Mouse (Mus musculus) neural tube, embryonic 15.5 days (tissue): ENCODE results near the gene Iqcn. TPM values are rescaled to one million over a fixed set of nuclear protein-coding genes. Genes with fewer than 3 reads are reported as not detected.
A peak's percentile ranks its signal among the peaks of the same experiment; 100 is the strongest.

ENCODE experiments used
- ATAC-seq: fragments of 200-750 bp; cut with Nextera tagmentation; 2 replicates; pipeline ENCODE4 v1.8.0; 2017; ENCODE audit warnings: mild to moderate bottlenecking, moderate TSS enrichment, moderate library complexity; ENCODE audit not compliant: low FRiP score
- H3K27ac ChIP-seq: fragments of 300-500 bp; sonication (generic); replicated peaks from 2 replicates; pipeline ENCODE4 v1.5.1; 2015; ENCODE audit warnings: mild to moderate bottlenecking, inconsistent platforms
- H3K27me3 ChIP-seq: fragments of 300-500 bp; sonication (generic); replicated peaks from 2 replicates; pipeline ENCODE4 v1.6.1; 2015; ENCODE audit warnings: inconsistent platforms
- H3K36me3 ChIP-seq: fragments of 300-500 bp; sonication (generic); 2 replicates; pipeline ENCODE4 v1.6.1; 2015; ENCODE audit warnings: inconsistent platforms
- H3K4me1 ChIP-seq: fragments of 300-500 bp; sonication (generic); 2 replicates; pipeline ENCODE4 v1.6.1; 2015; ENCODE audit warnings: inconsistent platforms
- H3K4me2 ChIP-seq: fragments of 300-500 bp; sonication (generic); 2 replicates; pipeline ENCODE4 v1.6.1; 2015; ENCODE audit warnings: inconsistent platforms, mild to moderate bottlenecking, moderate library complexity
- H3K4me3 ChIP-seq: fragments of 300-500 bp; sonication (generic); replicated peaks from 2 replicates; pipeline ENCODE4 v1.5.1; 2015; ENCODE audit warnings: mild to moderate bottlenecking, inconsistent platforms
- H3K9ac ChIP-seq: fragments of 300-500 bp; sonication (generic); replicated peaks from 2 replicates; pipeline ENCODE4 v1.6.1; 2015; ENCODE audit warnings: mild to moderate bottlenecking, inconsistent platforms
- H3K9me3 ChIP-seq: fragments of 300-500 bp; sonication (generic); replicated peaks from 2 replicates; pipeline ENCODE4 v1.6.1; 2016; ENCODE audit warnings: inconsistent platforms
- WGBS: fragments of 180-500 bp; shearing (Covaris S2); methylation state at CpG from one replicate; pipeline ENCODE4 v1.1.7; 2015; ENCODE audit warnings: mixed read lengths; 5-methylcytosine and 5-hydroxymethylcytosine counted together
- polyA plus RNA-seq: library from polyadenylated mRNA; unstranded; fragments of >200 nt; fragmentation: Nextera tagmentation; extraction: Ambion mirVana; gene quantifications from 2 replicates; pipeline ENCODE4 v1.2.1, GENCODE M21; 2015

The Iqcn gene
- polyA plus RNA-seq, 1 experiment from 2014 or later = 0.04 TPM

- H3K4me2 ChIP-seq = peak overlapping the region; percentile 60
- no peaks in the 10 kb centered on the region for H3K9me3 ChIP-seq
- peak overlapping the region; percentile 66 for H3K27ac ChIP-seq
- WGBS = 5% methylated on average over 31 of the region's 31 CpGs
- H3K36me3 ChIP-seq = no peaks in the 10 kb centered on the region
- H3K9ac ChIP-seq = peak overlapping the region; percentile 34
- peak overlapping the region; percentile 21 for H3K4me3 ChIP-seq
- H3K27me3 ChIP-seq = no peaks in the 10 kb centered on the region
- peaks cover 50% of the 10 kb centered on the region for H3K4me1 ChIP-seq
- ATAC-seq = no peak
These were observed 7.0 kb upstream of the Iqcn start for GRCm38 (mm10) chr8:70696019-70696885.

GRCm38 (mm10) chr8:70696946-70697345 is 6.3 kb upstream of the Iqcn start:
- no peaks in the 10 kb centered on the region for H3K36me3 ChIP-seq
- peak overlapping the region; percentile 66 for H3K27ac ChIP-seq
- H3K4me1 ChIP-seq = peaks cover 50% of the 10 kb centered on the region
- WGBS = 30% methylated on average over 4 of the region's 4 CpGs
- H3K9ac ChIP-seq = peak overlapping the region; percentile 34
- H3K27me3 ChIP-seq = no peaks in the 10 kb centered on the region
- no peak for ATAC-seq
- H3K9me3 ChIP-seq = no peaks in the 10 kb centered on the region
- H3K4me3 ChIP-seq = peak overlapping the region; percentile 21; the same call in 1 of the 2 replicates
- peak overlapping the region; percentile 60 for H3K4me2 ChIP-seq

DNA sequence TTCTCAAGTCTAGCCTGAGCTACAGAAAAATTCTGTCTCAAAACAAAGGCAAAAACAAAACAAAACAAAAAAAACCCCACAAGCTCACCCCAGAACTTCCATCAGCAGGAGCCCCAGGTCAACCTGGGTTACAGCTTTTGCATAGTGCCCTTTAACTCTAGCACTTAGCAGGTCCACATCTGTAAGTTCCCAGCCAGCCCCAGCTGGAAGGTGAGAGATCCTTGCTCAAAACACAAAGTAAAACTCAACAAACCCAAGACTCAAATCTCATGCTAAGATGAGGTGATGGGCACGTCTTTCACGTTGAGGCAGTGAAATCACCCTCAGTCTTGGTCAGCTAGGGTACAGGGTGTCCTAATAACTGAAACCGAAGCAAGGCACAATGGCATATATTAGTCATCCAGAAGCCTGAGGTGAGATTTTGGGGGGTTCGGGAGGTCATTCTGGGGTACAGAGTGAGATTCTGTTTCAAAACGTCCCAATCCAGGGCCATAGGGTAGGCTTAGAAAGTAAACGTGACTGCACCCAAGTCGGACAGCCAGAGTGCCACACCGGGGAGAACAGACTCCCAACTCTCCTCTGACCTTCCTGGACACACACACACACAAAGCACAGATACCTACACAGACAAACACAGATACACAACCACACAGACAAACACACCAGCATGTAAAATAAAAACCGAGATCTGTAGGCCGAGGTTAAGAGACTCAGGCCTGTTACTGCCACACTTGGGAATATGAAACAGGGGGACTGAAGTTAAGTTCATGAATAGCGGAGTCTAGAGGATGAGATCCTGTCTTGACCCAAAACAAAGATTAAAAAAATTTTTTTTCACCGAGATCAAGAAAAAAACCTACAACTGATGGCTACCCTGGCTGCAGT is 5.6 kb upstream of the Iqcn start:
- Histone ChIP-seq H3K9me3 (no peaks in the 10 kb centered on the region), H3K4me3 (peak overlapping the region; percentile 68), H3K27me3 (no peaks in the 10 kb centered on the region), H3K4me1 (peaks cover 53% of the 10 kb centered on the region), H3K36me3 (no peaks in the 10 kb centered on the region), H3K27ac (peak overlapping the region; percentile 99), H3K4me2 (peak overlapping the region; percentile 70), H3K9ac (peak overlapping the region; percentile 43)
- ATAC-seq = no peak
- 74% methylated on average over 12 of the region's 12 CpGs for WGBS

DNA sequence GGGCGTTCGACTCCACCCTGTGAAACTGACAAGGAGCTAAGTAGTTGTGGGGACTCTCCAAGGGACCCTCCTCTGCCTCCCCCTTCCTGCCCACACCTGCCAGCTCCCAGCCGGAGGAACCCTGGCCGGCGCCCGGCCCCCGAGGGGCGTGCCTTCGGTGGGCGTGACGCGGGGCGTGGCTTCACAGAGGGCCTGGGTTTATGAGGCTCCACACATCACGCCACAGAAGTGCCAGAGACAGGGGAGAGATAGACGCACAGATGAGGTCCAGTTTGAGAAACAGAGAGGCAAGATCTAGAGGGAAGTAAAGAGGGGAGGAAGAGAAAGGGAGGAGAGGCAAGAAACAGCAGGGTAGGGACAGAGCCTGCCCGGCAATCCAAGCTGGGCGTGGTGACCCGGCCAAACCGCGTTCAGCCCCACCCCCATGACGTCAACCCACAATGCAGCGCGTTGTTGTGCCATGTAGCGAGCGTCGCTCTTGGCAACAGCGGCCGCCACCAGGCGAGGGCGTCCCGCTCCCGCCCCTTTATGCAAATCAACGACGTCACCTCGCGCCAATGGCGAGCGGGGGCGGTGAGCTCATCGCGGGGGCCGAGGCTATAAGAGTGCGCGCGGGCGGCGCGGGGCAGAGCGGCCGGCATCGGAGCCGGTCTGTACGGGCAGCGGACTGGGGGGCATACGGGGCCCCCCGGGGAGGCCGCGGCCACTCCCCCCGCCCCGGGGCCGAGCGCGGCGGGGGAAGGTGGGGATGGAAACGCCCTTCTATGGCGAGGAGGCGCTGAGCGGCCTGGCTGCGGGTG is 4.7 kb upstream of the Iqcn start, which contains the start of gene Jund:
Gene Jund (plus strand): TSS at position 640 of the 800 bp plus-strand sequence.
- peaks cover 62% of the 10 kb centered on the region for H3K4me1 ChIP-seq
- H3K27me3 ChIP-seq = no peaks in the 10 kb centered on the region
- H3K4me2 ChIP-seq = peak within 1 kb of the TSS; percentile 70
- H3K9ac ChIP-seq = peak within 1 kb of the TSS; percentile 93
- H3K27ac ChIP-seq = peak within 1 kb of the TSS; percentile 99
- H3K4me3 ChIP-seq = peak within 1 kb of the TSS; percentile 68
- H3K36me3 ChIP-seq = no peaks in the 10 kb centered on the region; the same call in 1 of the 2 replicates
- no peaks in the 10 kb centered on the region for H3K9me3 ChIP-seq
- WGBS = under 1% methylated on average over 55 of the region's 69 CpGs
- peak; percentile 89 for ATAC-seq

- WGBS = under 1% methylated on average over 82 of the region's 89 CpGs
- H3K9ac ChIP-seq = peak overlapping the region; percentile 93
- H3K27me3 ChIP-seq = no peaks in the 10 kb centered on the region
- peaks cover 68% of the 10 kb centered on the region for H3K4me1 ChIP-seq
- H3K4me2 ChIP-seq = peak overlapping the region; percentile 70
- peak overlapping the region; percentile 68 for H3K4me3 ChIP-seq
- peak; percentile 25 for ATAC-seq
- peak overlapping the region; percentile 99 for H3K27ac ChIP-seq
- H3K9me3 ChIP-seq = no peaks in the 10 kb centered on the region
- H3K36me3 ChIP-seq = no peaks in the 10 kb centered on the region; the same call in 1 of the 2 replicates
These were observed 4.0 kb upstream of the Iqcn start for GRCm38 (mm10) chr8:70699116-70699833.

DNA sequence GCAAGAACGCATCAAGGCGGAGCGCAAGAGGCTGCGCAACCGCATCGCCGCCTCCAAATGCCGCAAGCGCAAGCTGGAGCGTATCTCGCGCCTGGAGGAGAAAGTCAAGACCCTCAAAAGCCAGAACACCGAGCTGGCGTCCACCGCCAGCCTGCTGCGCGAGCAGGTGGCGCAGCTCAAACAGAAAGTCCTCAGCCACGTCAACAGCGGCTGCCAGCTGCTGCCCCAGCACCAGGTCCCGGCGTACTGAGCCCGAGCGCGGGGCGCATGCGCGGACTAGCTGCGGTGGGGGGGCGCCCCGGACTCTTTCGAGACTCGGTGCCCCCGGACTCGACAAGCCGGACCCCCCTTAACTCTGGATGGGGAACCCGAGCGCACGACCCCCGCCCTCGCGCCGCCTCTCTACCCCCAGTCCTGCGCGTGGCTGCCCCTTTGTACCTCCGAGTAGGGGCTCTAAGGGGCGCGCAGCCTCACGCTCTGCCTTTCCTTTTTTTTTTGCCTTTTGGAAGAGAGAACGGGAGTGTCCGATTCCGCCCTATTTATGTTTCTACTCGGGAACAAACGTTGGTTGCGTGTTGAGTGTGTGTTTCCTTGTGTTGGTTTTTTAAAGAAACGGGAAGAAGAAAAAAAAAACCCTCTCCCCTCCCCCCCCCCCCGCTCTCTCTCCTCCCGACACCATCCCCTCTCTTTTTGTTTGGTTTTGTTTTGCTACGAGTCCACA is 3.3 kb upstream of the Iqcn start:
- Histone ChIP-seq H3K4me1 (peaks cover 67% of the 10 kb centered on the region), H3K4me3 (peak overlapping the region; percentile 68), H3K4me2 (peak overlapping the region; percentile 70), H3K27ac (peak overlapping the region; percentile 99), H3K9me3 (no peaks in the 10 kb centered on the region), H3K9ac (peak overlapping the region; percentile 93), H3K36me3 (no peaks in the 10 kb centered on the region; the same call in 1 of the 2 replicates), H3K27me3 (no peaks in the 10 kb centered on the region)
- peak; percentile 11; the same call in 1 of the 2 replicates for ATAC-seq
- WGBS = under 1% methylated on average over 57 of the region's 59 CpGs

- Histone ChIP-seq H3K36me3 (no peaks in the 10 kb centered on the region; the same call in 1 of the 2 replicates), H3K4me2 (peak overlapping the region; percentile 70), H3K27me3 (no peaks in the 10 kb centered on the region), H3K27ac (peak overlapping the region; percentile 99), H3K9ac (peak overlapping the region; percentile 93), H3K9me3 (no peaks in the 10 kb centered on the region), H3K4me1 (peaks cover 62% of the 10 kb centered on the region), H3K4me3 (peak overlapping the region; percentile 68)
- WGBS = under 1% methylated on average over 20 of the region's 20 CpGs
- peak; percentile 29 for ATAC-seq
These were observed 2.7 kb upstream of the Iqcn start for GRCm38 (mm10) chr8:70700555-70700922.

GRCm38 (mm10) chr8:70701048-70701981 is 1.9 kb upstream of the Iqcn start:
- no peaks in the 10 kb centered on the region; the same call in 1 of the 2 replicates for H3K36me3 ChIP-seq
- WGBS = 52% methylated on average over 10 of the region's 10 CpGs
- H3K4me1 ChIP-seq = peaks cover 54% of the 10 kb centered on the region
- ATAC-seq = no peak
- H3K4me2 ChIP-seq = peak overlapping the region; percentile 70
- peak overlapping the region; percentile 68 for H3K4me3 ChIP-seq
- H3K9me3 ChIP-seq = no peaks in the 10 kb centered on the region
- H3K27me3 ChIP-seq = no peaks in the 10 kb centered on the region
- peak overlapping the region; percentile 93 for H3K9ac ChIP-seq
- peak overlapping the region; percentile 99 for H3K27ac ChIP-seq
